Mouse (Mus musculus) hindlimb bud, embryonic 11.5 days (tissue): ENCODE data around the gene Tent4b.

Source experiments
- DNase-seq: peaks from one replicate; pipeline ENCODE4 v3.0.0-alpha.2; 2012; ENCODE audit warnings: low read depth, low spot score; ENCODE audit errors: extremely low spot score

Tent4b gene

DNA sequence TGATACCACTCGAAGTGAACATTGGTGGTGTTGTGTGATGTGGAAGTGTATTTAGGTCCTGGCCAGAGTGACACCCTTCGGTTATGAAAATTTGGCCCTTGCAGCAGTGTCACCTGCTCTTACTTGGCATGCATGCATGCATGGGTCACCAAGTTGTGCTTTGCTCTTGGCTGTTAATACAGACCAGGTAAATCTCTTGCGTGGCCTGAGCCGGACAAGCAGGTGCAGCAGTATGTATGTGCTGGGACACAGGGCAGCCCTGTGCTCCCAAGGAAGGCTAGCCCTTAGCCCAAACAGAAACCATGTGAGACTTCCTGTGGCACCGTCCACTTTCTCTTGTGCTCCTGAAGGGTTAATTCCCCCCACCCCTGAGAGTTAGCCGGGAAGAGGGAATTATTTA is 28.8 kb downstream of the Tent4b start:
- no peak for DNase-seq

GRCm38 (mm10) chr8:88228286-88228685 is 29.3 kb downstream of the Tent4b start:
- no peak for DNase-seq

DNA sequence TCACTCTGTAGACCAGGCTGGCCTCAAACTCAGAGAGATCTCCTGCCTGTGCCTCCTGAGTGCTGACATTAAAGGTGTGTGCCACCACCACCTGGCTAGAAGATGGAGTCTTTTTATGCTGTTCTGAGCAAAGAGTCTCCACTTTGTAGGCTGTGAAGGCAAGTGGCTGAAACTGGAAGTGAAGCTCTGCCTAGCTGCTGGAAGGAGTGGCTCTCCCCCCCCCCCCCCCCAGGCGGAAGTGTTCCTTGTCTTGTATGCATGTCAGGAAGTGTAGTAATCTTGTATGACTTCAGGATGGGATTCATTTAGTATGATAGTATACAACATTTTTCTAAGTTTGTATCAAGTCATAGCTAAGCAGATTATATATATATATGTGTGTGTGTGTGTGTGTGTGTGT is 29.8 kb downstream of the Tent4b start:
- DNase-seq = no peak

- no peak for DNase-seq
Measured at GRCm38 (mm10) chr8:88236666-88237065, 37.7 kb downstream of the Tent4b start.

GRCm38 (mm10) chr8:88237606-88238005 is 38.6 kb downstream of the Tent4b start:
- DNase-seq = no peak

GRCm38 (mm10) chr8:88239277-88239676 is 40.3 kb downstream of the Tent4b start:
- DNase-seq = no peak

- no peak for DNase-seq
Measured at GRCm38 (mm10) chr8:88241871-88242270, 42.9 kb downstream of the Tent4b start.

GRCm38 (mm10) chr8:88244298-88244697 is 45.3 kb downstream of the Tent4b start:
- no peak for DNase-seq

DNA sequence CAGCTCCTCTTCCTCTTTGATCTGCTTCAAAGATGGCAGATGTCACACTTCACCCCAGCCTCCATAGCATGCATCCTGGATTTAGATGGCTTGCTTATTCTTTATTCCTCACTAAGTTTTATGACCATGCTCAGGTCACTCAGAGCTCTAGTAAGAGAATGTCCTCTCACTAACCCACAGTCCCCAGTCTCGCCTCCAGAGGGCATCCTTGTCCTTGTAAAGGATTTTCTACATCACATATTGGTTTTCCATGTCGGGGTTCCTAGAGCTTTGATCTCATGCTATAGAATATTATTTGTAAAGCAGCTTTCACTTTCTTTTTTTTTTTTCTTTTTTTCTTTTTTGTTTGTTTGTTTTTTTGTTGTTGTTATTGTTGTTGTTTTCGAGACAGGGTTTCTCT is 53.8 kb downstream of the Tent4b start:
- DNase-seq = no peak

GRCm38 (mm10) chr8:88254957-88255356 is 55.9 kb downstream of the Tent4b start:
- DNase-seq = no peak

DNA sequence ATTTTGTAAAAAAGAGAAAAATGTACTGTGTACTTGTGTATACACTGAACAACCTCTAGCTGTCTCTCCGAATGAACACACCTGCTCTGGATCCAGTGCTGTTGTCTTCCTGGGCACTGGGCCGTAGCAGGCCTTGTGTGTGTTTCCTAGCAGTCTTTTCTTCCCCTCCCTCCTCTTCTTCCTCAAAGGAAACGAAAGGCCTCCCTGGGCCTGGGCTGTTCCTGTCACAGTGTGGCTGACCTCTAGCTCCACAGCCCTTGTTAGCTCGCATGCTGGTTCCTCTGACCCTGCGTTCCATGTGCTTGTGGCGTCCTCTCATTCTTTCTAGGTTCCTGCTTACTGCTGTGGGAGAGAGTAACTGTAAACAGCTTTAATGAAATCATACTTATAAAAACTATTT is 59.0 kb downstream of the Tent4b start:
- no peak for DNase-seq

- no peak for DNase-seq
Measured at GRCm38 (mm10) chr8:88258544-88258943, 59.5 kb downstream of the Tent4b start.

GRCm38 (mm10) chr8:88260466-88260980 is 61.5 kb downstream of the Tent4b start:
- DNase-seq = no peak

DNA sequence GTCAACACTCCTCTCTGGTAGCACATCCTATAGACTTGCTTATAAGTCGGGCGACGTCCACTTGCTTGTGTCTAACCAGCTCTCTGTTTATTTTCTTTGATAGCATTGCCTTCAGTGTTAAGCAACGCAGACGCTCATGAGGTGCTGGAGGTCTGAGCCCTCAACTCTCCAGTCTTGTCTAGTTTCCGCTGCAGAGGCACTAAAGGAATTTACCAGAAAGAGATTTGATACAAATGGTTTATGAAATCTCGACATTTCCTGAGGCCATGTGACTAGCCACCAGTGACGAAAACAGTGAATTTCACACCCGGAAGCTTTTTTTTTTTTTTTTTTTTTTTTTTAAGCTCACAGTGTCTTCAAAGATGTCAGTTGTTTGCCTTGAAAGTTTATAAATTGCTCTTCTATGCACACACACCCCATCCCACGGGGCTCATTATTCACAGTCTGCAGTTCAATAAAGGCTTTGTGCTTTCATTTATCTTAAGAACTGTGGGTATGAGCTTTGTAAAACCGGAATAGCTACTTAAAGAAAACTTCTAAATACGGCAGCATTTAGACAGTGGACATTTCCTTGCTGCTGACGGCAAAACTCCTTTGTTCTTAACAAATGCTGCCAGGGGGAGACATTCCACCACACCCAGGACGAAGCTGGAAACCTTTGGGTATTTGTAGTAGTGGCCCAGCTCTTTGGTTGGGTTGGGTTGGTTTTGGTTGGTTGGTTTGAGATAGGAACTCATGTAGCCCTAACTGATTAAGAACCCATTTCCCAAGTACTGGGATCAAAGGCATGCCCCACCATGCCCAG is 64.0 kb downstream of the Tent4b start:
- no peak for DNase-seq

DNA sequence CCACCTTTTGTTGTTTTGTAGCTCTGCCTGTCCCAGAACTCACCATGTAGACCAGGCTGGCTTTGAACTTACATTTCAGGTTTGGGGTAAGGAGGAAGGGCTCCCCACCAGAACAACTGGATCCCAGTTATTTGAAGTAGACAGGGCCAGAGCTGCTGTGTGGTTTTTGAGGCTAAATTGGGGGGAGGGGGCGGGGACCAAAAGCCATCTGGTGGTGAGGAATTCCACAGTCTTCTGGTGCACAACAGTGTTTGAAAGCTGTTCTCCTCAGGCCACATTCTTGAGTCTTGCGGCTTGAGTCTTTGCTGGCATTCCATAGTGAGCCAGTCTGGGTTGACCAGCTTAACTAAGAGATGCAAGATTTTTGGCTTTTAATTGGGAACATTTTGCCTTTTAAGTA is 66.5 kb downstream of the Tent4b start:
- peak; percentile 41 for DNase-seq

DNA sequence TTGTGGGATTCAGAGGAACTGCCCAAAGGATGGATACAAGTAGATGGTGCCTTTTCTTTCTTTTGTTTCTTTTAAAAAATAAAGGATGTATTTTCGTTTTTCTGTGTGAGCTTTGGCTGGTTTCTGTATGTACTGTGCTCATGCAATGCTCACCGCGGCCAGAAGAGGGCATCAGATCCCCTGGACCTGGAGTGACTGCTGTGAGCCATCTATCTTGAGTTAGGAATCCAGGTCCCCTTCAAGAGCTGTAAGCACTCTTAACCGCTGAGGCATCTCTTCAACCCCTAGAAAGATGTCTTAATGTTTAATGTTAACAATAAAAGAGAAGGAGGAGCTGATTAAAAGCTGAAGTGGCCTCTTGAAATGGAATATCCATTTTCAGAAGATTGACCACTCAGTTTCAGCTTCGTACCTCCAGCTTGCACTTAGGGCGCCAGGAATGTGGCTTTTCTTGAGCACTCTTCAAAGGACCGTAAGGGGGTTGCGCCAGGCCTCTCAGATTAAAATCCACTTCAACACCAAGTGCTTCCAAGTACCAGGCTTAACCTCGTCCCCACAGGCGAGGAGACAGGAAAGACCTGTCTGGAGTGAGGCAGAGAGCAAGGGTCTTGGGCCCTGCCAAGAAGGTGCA is 67.3 kb downstream of the Tent4b start:
- DNase-seq = peak; percentile 62

- no peak for DNase-seq
Measured at GRCm38 (mm10) chr8:88266801-88267403, 67.9 kb downstream of the Tent4b start.

DNA sequence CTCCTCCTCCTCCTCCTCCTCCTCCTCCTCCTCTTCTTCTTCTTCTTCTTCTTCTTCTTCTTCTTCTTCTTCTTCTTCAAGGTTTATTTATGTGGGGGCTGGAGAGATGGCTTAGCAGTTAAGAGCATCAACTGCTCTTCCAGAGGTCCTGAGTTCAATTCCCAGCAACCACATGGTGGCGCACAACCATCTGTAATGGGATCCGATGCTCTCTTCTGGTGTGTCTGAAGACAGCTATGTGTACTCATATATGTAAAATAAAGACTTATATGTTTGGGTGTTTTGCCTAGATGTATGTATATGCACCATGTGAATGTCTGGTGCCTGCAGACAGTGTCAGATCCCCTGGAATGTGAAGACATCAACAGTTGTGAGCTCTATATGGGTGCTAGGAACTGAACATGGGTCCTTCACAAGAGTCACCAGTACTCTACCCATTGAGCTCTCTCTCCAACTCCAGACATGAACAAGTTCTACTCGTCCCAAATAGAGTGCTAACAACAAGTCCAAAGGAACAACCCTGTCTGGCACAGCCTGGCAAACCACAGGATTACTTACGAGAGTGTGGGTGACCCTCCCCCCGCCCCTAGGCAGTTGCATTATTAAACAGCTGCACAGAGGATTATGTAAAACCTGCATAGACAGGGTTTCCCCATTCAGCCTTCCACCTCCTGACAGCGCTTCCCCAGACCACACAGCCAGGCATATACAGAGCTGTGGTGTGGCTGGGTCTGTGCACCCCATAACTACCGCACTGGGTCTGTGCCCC is 70.3 kb downstream of the Tent4b start:
- no peak for DNase-seq

DNA sequence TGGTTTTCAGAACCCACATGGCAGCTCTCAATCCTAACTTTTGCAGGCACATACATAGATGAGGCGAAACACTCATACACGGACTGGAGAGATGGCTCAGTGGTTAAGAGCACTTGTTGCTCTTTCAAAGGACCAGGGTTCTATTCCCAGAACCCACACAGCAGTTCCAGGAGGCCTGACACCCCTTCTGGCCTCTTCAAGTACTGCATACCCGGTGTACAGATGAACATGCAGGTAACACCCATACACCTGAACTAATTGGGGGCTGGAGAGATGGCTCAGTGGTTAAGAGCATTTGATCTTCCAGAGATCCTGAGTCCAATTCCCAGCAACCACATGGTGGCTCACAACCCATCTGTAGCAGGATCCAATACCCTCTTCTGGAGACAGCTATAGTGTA is 71.1 kb downstream of the Tent4b start:
- no peak for DNase-seq

DNA sequence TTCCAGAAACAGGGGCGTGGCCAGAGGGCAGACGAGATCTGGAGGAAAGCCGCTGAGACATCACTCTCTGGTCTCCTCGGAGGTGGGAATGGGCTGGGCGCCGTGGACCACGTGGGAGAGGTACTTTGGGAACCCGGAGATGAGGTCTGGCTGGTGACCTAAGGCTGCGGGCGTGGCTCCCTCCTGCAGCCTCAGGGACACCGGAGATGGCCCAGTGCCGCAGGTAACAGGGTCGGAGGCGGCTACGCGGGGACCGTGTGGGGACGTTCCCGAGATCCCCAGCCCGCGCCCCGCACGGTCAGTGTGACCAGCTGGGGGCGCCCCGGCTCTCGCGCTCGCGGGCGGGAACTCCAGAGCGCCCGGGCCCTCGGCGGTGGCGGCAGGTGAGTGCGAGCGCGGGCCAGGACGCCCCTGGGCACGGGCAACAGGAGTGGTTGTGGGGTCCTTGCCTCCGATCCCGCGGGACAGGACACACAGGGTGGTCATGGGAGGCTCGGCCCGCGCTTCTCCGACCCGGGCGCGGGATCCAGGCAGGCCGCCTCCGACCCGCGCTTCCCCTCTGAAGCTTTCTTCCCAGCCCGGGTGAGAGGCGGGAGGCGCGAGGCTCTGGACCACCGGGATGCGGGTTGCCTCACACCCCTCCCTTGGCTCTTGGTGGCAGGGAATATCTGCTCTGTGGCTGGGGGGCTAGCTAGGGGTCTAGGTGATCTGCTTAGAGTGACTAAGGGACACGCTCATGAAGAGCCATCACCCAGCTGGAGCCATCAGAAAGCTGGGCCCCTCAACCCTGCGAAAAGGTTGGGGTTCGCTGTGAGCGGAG is 73.4 kb downstream of the Tent4b start, which contains the start of gene Adcy7:
Gene Adcy7, plus strand, starts transcription at position 173 of the 820 bp plus-strand sequence.
- no peak for DNase-seq
